Mouse (Mus musculus) ES-Bruce4 (cell line): ENCODE measurements around the gene Slc4a2. TPM values are rescaled to one million over a fixed set of nuclear protein-coding genes. Genes with fewer than 3 reads are reported as not detected.

Experiments
- H3K27ac ChIP-seq: 2 replicates; pipeline ENCODE4 v1.5.1; 2012; ENCODE audit warnings: low read length, inconsistent platforms; ENCODE audit not compliant: insufficient read depth
- H3K27me3 ChIP-seq: 2 replicates; pipeline ENCODE4 v1.6.1; 2012; ENCODE audit warnings: mild to moderate bottlenecking, low read length, inconsistent platforms; ENCODE audit not compliant: control insufficient read depth, poor library complexity, insufficient read depth, severe bottlenecking
- H3K36me3 ChIP-seq: 2 replicates; pipeline ENCODE4 v1.6.1; 2012; ENCODE audit warnings: inconsistent platforms, mild to moderate bottlenecking, low read length, moderate library complexity; ENCODE audit not compliant: control insufficient read depth, poor library complexity, insufficient read depth, severe bottlenecking
- H3K4me1 ChIP-seq: one replicate; pipeline ENCODE4 v1.8.1; 2011; ENCODE audit warnings: low read length; ENCODE audit not compliant: control insufficient read depth, insufficient read depth
- H3K4me3 ChIP-seq: 2 replicates; pipeline ENCODE4 v1.5.1; 2011; ENCODE audit warnings: low read depth, mild to moderate bottlenecking, low read length
- H3K9ac ChIP-seq: 2 replicates; pipeline ENCODE4 v1.6.1; 2012; ENCODE audit warnings: low read depth, mild to moderate bottlenecking, inconsistent platforms; ENCODE audit not compliant: poor library complexity, severe bottlenecking
- H3K9me3 ChIP-seq: replicated peaks from 2 replicates; pipeline ENCODE4 v1.6.1; 2012; ENCODE audit warnings: mild to moderate bottlenecking, low read length, inconsistent platforms; ENCODE audit not compliant: control insufficient read depth, poor library complexity, insufficient read depth, severe bottlenecking
- CTCF ChIP-seq: IDR thresholded peaks from one replicate; pipeline ENCODE4 v1.8.1; 2011; ENCODE audit warnings: low read depth, low read length
- EP300 ChIP-seq: IDR thresholded peaks from 2 replicates; pipeline ENCODE4 v1.6.1; 2011; ENCODE audit warnings: low read depth, low read length; ENCODE audit not compliant: insufficient read depth
- POLR2A ChIP-seq: IDR thresholded peaks from one replicate; pipeline ENCODE4 v1.8.1; 2011; ENCODE audit warnings: low read length; ENCODE audit not compliant: insufficient read depth
- polyA plus RNA-seq: library from polyadenylated mRNA; stranded (reverse); fragments of >200 nt; gene quantifications from 2 replicates; pipeline ENCODE4 v1.2.4, GENCODE M21; 2011; ENCODE audit warnings: low read depth; ENCODE audit not compliant: missing spikeins, insufficient read depth, insufficient read length

Gene Slc4a2
- polyA plus RNA-seq, 1 experiment: 11.3 TPM

DNA sequence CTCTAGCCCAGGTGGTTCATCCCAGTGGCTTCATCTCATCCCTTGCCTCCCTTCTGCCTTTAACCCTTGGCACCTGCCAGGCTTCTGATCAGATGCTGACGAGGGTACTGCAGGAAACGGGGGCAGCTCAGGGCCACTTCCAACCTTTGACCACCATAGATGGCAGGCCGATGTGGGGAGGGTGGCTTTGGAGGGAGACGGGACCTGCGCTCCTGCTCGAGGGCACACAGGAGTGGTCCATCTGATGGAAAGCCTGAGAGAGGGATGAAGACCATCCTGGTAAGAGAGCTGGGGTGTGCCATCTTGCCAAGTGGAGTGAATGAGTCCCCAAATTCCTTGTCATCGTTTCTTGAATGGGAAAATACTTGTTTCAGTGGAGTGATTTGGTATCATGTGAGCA lies 19.6 kb downstream of the Slc4a2 start:
- H3K9me3 ChIP-seq: no peaks in the 10 kb centered on the region
- no peaks in the 10 kb centered on the region; the same call in 1 of the 2 replicates for H3K36me3 ChIP-seq
- H3K27ac ChIP-seq: no peak overlapping the region
- no peak for TF ChIP-seq POLR2A
- TF ChIP-seq EP300: no peak
- no peak for TF ChIP-seq CTCF
- peaks cover 2% of the 10 kb centered on the region for H3K4me1 ChIP-seq
- no peaks in the 10 kb centered on the region for H3K27me3 ChIP-seq
- H3K9ac ChIP-seq: no peak overlapping the region
- H3K4me3 ChIP-seq: no peak overlapping the region

DNA sequence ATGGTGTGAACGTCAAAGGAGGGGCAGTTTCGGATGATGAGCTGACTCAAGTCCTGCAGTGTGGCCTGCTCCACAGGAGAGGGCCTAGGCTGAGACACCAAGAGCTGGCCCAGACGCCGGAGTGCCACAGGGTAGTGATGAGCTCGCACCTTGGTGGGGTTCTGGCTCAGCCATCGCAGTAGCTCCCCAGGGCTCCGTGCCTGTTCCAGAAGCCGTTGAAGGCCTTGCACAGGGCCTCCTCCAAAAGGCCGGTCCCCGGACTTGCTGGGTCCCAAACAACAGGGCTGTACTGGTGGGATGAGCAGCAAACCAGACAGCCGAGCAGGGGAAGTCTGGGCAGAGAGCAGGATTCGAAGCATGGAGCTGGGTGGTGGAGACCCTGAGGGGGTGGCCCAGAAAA lies 20.3 kb downstream of the Slc4a2 start:
- peak overlapping the region; percentile 17; the same call in 1 of the 2 replicates for H3K4me3 ChIP-seq
- peaks cover 2% of the 10 kb centered on the region for H3K4me1 ChIP-seq
- H3K9ac ChIP-seq: peak overlapping the region; percentile 92
- no peak overlapping the region for H3K27ac ChIP-seq
- no peaks in the 10 kb centered on the region for H3K27me3 ChIP-seq
- H3K36me3 ChIP-seq: no peaks in the 10 kb centered on the region; the same call in 1 of the 2 replicates
- no peaks in the 10 kb centered on the region for H3K9me3 ChIP-seq
- TF ChIP-seq CTCF (no peak), EP300 (no peak), POLR2A (no peak)

DNA sequence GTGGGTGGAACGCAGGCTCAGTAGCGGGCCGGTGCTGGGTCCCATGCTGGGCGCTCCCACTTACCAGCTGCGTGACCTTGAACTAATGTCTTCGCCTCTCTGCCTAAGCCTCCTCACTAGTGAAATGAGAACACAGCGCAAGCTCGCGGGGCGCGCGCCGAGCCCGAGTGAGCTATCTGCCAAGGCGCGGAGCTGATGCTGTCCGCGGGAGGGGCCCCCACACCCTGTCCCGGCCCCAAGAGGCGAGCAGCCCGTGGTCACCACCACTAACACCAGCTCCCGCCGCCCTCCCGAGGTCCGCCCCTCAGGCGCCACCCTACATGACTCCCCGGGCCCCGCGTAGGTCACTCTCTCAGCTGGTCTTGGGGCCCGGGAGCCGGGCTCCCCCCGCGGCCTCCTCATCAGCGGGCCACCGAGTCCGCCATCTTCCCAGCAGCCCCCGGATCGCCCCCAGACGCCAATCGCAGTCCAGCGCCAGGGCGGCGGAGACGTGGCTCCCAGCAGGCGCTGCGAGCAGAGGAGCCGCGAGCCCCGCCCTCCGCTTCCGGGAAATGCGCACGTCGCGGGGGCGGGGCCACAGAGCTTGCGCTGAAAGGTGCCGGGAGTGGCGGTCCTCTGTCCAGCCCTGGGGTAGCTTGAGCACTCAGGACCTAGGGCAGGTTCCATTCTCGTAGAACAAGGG lies 21.2 kb downstream of the Slc4a2 start, which contains the start of gene Fastk:
TSS of gene Fastk (minus strand) at position 542 of the 682 bp plus-strand sequence.
- Histone ChIP-seq H3K4me1 (peaks cover 2% of the 10 kb centered on the region), H3K9me3 (no peaks in the 10 kb centered on the region), H3K27me3 (no peaks in the 10 kb centered on the region), H3K27ac (0 out of 2 replicates have a peak within 1 kb of the TSS, but pooled peaks have one; percentile 10), H3K36me3 (no peaks in the 10 kb centered on the region; the same call in 1 of the 2 replicates), H3K4me3 (peak within 1 kb of the TSS; percentile 91), H3K9ac (peak within 1 kb of the TSS; percentile 92)
- TF ChIP-seq EP300: no peak
- no peak for TF ChIP-seq CTCF
- peak; percentile 24 for TF ChIP-seq POLR2A

DNA sequence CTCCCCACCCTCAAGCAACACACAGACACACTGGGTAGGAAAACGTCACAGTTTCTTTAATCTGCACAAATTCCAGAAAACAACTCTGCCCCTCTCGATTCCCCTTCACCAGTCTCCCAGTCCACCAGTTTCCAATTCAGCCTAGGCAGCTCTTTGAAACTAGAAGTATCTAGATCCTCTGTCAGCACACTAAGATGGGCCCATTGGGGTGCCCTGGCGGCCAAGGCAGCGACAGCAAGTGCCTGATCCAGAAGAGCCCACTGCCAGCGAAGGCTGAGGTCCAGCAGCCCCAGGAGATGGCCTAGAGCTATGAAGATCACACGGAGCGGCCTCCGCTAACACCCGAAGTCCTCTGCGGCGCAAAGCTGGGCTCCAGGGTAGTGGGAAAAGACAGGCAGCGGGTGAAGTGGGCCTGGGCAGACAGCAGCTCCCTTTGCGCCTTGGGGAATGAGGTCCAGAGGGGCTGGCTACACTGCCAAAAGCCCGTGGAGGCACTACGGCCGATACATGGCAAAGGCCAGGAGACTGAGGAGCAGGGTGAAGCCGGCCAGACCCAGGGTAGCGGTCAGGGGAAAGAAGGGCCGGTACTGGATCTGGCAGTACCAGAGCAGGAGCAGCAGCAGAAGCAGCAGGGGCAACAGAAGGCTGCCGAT lies 21.9 kb downstream of the Slc4a2 start:
- no peaks in the 10 kb centered on the region for H3K9me3 ChIP-seq
- H3K4me1 ChIP-seq: peaks cover 2% of the 10 kb centered on the region
- H3K4me3 ChIP-seq: peak overlapping the region; percentile 48
- no peaks in the 10 kb centered on the region for H3K36me3 ChIP-seq
- no peak overlapping the region for H3K27ac ChIP-seq
- TF ChIP-seq POLR2A (no peak), CTCF (no peak), EP300 (no peak)
- H3K27me3 ChIP-seq: no peaks in the 10 kb centered on the region
- H3K9ac ChIP-seq: peak overlapping the region; percentile 41; the same call in 1 of the 2 replicates

DNA sequence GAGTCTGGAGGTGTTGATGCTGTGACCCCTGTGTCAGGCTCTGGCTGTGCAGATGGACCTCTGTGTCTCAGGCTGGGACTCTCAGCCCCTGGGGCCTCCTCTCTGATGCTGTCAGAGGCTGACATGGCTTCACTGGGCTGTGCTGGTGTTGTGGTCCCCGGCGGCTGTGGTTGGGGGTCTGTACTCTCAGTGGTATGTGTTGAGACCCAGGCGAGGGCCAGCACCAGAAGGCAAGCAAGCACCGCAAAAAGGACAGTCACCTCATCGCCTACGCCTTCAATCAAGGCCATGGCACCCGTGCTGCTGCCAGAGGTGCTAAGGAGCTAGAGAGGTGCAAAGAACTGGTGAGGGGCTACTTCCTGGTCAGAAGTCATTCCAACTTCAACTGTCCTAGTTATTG lies 23.0 kb downstream of the Slc4a2 start:
- H3K27ac ChIP-seq: no peak overlapping the region
- no peak overlapping the region for H3K9ac ChIP-seq
- H3K9me3 ChIP-seq: no peaks in the 10 kb centered on the region
- no peak overlapping the region for H3K4me3 ChIP-seq
- H3K4me1 ChIP-seq: peaks cover 2% of the 10 kb centered on the region
- no peaks in the 10 kb centered on the region for H3K36me3 ChIP-seq
- no peaks in the 10 kb centered on the region for H3K27me3 ChIP-seq
- TF ChIP-seq POLR2A (no peak), CTCF (no peak), EP300 (no peak)

DNA sequence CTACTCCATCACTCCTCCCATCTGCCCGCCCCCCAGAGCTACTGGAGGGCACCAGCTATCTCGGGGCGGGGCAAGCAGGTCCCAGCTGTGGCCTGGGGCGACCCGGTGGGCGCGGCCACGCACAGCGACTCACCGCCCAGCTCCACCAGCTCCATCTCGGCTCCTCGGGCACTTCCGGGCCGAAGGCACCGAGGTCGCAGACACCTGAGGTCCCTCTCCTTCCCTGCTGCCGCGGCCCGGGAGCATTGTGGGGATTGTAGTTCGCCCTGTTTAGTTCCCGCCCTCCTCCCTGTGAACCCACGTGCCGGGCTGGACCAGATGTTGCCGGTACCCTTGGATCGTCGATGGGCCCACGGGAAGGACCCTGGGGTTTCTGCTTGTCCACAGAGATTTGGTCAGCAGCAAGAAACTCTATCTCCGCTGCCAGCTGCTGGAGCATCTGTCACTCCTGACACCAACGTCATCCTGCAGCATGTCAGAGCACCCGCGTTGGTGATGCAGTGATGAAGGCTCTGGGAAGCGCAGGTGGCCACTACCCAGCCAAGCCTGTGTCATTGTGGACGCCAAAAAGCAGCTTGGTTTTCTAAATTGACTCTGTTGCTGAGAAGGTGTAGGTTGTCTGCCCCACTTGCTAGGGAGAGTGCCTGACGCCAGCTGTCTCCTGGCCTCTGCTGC lies 24.1 kb downstream of the Slc4a2 start, which contains the start of gene Tmub1:
TSS of gene Tmub1 (minus strand) at position 231 of the 675 bp plus-strand sequence.
- TF ChIP-seq POLR2A (no peak), EP300 (0 out of 2 replicates have a peak, but pooled peaks have one; percentile 50)
- peak within 1 kb of the TSS; percentile 60 for H3K9ac ChIP-seq
- H3K27me3 ChIP-seq: no peaks in the 10 kb centered on the region
- no peak within 1 kb of the TSS for H3K27ac ChIP-seq
- peak within 1 kb of the TSS; percentile 63 for H3K4me3 ChIP-seq
- no peaks in the 10 kb centered on the region for H3K9me3 ChIP-seq
- no peaks in the 10 kb centered on the region for H3K36me3 ChIP-seq
- H3K4me1 ChIP-seq: peaks cover 2% of the 10 kb centered on the region
